Mouse (Mus musculus) kidney, postnatal 36 days (tissue): ENCODE results near the gene Etfdh.

ENCODE experiments used
- DNase-seq, 2 experiments: peaks; one replicate each; pipeline ENCODE4 v3.0.0; 2021 to 2022; ENCODE audit warnings: mixed read lengths in 2 of 2

Gene Etfdh

GRCm38 (mm10) chr3:79629416-79629730, at the start of gene Etfdh:
Gene Etfdh (minus strand): TSS chr3:79629500.
- DNase-seq = peak; percentile 58 to 76

- no peak for DNase-seq
Observed at GRCm38 (mm10) chr3:79676411-79676810, 47.1 kb upstream of the Etfdh start.

- no peak for DNase-seq
Observed at GRCm38 (mm10) chr3:79674641-79675040, 45.3 kb upstream of the Etfdh start.

- peak; percentile 55 to 83 for DNase-seq
Observed at GRCm38 (mm10) chr3:79673082-79673481, 43.8 kb upstream of the Etfdh start.

GRCm38 (mm10) chr3:79672188-79672587, 42.9 kb upstream of the Etfdh start:
- DNase-seq = no peak

GRCm38 (mm10) chr3:79670556-79670955, 41.3 kb upstream of the Etfdh start:
- peak; percentile 21 to 51 for DNase-seq

- DNase-seq = peak; percentile 59 to 69
Observed at GRCm38 (mm10) chr3:79664787-79665408, 35.6 kb upstream of the Etfdh start.

GRCm38 (mm10) chr3:79656682-79657081, 27.4 kb upstream of the Etfdh start:
- peak in 1 of 2 experiments; percentile 3 for DNase-seq

- DNase-seq = no peak
Observed at GRCm38 (mm10) chr3:79652129-79652528, 22.8 kb upstream of the Etfdh start.

- peak; percentile 96 to 99 for DNase-seq
Observed at GRCm38 (mm10) chr3:79628561-79629415, 512 bp downstream of the Etfdh start, which contains the start of gene 4930579G24Rik. Gene 4930579G24Rik (plus strand): TSS chr3:79629079.

GRCm38 (mm10) chr3:79628182-79628560, 1.1 kb downstream of the Etfdh start:
- peak; percentile 60 for DNase-seq

GRCm38 (mm10) chr3:79627484-79628181, 1.7 kb downstream of the Etfdh start:
- DNase-seq = no peak

GRCm38 (mm10) chr3:79609886-79610285, 19.4 kb downstream of the Etfdh start:
- no peak for DNase-seq

- DNase-seq = no peak
Observed at GRCm38 (mm10) chr3:79595468-79595867, 33.8 kb downstream of the Etfdh start.

GRCm38 (mm10) chr3:79591793-79592471, 37.4 kb downstream of the Etfdh start:
- DNase-seq = no peak

- peak; percentile 83 to 87 for DNase-seq
Observed at GRCm38 (mm10) chr3:79590863-79591792, 38.2 kb downstream of the Etfdh start, which contains the start of gene Ppid. Gene Ppid (plus strand): TSS chr3:79591342.

GRCm38 (mm10) chr3:79589671-79590070, 39.6 kb downstream of the Etfdh start:
- peak; percentile 31 to 69 for DNase-seq

GRCm38 (mm10) chr3:79586804-79587203, 42.5 kb downstream of the Etfdh start:
- peak; percentile 93 to 95 for DNase-seq

GRCm38 (mm10) chr3:79579891-79580575, 49.3 kb downstream of the Etfdh start:
- no peak for DNase-seq

- DNase-seq = peak; percentile 64 to 68
Observed at GRCm38 (mm10) chr3:79578164-79578563, 51.1 kb downstream of the Etfdh start.

- no peak for DNase-seq
Observed at GRCm38 (mm10) chr3:79577606-79578005, 51.7 kb downstream of the Etfdh start.
